Mouse (Mus musculus) cerebellum, adult 9-11 months (tissue): ENCODE measurements at regions not wholly inside any gene's neighbourhood (a gene's known extent, or its start where the extent isn't known, plus 50 kb on each side); places are given as distances from the start of the nearest gene placed in this dataset.
A peak's percentile ranks its signal among the peaks of the same experiment; 100 is the strongest.
"Not testable (repeated sequence)": the region's sequence is repeated elsewhere in the genome, so short reads cannot be mapped to it uniquely, and the experiment has no call there.

Experiments used
- DNase-seq: peaks from one replicate; pipeline ENCODE4 v3.0.0; 2022

DNA sequence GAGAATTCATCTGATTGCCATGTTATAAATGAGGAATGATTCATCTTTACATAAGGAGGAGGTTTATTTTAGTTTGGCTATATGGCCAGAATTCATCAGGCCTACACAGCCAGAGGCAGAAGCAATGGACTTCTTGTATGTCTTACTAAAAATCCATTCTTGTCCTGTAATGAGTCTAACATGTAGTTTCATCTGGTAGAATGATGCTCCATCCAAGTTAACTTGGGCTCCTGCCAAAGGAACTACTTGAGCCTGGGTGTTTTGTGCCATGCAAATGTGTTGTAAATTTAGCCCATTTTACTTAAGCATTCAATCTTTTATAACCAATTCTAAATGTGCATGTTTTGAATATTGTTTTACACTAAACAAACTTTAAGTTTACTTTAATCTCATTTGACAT is 462.9 kb upstream of the Pom121l12 start:
- no peak for DNase-seq

DNA sequence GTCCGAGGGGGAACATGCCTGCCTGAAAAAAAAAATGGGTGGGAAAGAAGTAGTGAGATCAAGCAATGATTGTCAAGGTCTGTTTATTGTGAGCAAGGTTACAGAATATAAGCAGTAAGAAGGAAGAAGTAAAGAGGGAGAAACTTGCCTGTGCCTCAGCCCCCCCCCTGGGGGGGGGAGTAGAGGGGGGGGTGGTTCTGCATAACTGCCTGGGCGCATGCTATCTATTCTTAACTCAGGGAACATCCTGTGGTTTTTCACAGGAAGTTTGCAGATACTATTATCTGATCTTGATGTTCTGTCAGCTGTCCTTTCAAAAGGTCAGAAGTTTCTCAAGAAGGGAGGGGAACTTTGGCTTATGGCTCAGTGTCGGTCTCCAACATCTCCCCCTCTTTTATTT is 456.7 kb upstream of the Pom121l12 start:
- not testable (repeated sequence) for DNase-seq

DNA sequence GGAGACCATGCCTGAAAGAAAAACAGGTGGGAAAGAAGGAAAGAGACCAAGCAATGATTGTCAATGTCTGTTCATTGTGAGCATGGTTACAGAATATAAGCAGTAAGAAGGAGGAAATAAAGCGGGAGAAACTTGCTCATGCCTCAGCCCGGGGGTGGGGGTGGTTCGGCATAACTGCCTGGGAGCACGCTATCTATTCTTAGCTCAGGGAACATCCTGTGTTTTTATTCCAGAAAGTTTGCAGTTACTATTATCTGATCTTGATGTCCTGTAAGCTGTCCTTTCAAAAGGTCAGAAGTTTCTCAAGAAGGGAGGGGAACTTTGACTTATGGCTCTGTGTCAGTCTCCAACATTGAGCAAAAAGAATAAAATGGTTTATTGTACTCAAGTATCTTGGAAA is 451.4 kb upstream of the Pom121l12 start:
- DNase-seq: no peak

DNA sequence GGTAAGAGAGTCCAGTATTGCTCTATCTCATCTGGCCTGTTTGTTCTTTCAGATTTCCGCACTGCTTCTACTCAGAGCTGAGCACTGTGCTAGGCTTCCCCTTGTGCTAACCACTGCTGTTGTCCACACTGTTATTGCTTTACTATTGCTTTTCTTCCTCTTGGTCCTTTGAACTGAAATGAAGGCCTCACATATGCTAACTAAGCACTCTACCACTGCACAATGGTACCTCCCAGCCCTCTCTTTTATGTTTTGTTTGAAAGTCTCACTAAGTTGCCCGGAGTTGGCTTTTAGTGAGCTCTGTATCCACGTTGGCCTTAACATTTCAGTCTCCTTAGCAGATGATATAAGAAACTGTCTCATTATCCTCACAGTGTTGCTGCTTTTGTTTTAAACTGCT is 439.7 kb upstream of the Pom121l12 start:
- no peak for DNase-seq

DNA sequence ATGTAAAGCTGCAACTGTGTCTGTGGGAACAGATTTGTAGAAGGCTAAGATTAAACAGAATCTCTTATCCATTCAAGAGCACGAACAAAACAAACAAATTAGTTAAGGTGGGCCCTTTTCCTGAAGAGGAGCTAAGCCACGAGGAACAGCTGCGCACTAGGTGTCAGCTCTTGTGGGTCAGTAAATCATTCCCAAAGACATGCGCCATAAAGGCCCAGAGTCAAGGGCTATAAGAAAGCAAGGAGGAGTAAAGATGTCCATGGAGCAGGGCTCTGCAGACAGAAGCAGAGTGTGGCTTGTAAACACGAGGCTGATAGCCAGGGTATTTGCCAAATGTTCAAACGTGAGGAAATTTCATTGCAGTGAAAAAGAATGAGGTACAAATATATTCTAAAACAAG is 429.6 kb upstream of the Pom121l12 start:
- DNase-seq: no peak

DNA sequence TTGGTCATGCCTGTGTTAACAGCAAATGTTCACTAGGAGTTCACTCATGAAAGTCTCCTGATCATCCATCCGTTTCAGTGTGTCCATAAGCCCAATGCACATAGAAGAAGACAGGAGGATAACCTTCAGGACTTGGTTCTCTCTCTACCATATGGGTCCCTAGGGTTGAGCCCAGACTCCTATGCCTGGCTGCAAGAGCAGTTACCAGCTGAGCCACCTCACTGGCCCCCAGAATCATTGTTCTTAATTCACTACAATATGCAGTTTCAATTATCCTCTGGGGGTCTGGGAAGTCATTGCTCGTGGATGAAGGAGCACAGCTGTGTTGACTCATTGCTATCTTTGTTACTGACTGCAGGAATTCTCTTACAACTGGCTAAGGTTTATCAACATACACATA is 424.5 kb upstream of the Pom121l12 start:
- DNase-seq: no peak

DNA sequence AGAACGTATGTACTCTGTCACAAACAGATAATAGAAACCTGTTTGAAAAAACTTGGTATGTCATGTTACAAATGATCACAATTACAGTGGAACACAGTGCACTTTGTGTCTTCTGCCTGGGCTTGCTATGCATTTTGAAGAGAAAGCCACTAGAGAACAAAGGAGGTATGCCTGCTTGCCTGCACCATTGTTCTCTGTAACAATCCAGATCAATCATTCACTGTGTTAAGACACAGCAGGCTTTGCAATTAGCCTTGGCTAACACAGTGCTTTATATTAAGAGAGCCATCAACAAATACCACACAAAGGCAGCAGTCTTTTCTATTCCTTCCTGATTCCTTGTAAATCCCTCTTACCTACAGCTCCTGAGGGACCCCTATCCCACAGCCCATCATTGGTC is 417.1 kb upstream of the Pom121l12 start:
- DNase-seq: peak; percentile 2

DNA sequence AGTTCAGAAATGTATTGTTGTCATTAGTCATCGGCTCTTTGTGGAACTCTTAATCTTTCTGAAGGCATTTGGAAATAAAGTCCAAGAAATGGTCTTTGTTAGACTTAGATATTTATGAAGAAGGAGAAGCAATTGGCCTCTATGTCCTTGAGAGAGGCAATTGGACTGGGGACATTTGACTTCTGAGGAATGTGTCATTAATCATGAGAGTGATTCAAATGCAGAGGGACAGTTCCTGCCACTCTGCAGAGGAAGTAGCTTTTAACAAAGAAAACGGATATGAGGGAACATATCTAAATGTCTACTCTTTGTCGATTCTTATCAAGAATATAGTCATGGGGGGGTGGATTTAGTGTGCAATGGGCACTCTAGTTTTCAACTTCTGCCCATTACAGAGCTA is 416.6 kb upstream of the Pom121l12 start:
- DNase-seq: no peak

DNA sequence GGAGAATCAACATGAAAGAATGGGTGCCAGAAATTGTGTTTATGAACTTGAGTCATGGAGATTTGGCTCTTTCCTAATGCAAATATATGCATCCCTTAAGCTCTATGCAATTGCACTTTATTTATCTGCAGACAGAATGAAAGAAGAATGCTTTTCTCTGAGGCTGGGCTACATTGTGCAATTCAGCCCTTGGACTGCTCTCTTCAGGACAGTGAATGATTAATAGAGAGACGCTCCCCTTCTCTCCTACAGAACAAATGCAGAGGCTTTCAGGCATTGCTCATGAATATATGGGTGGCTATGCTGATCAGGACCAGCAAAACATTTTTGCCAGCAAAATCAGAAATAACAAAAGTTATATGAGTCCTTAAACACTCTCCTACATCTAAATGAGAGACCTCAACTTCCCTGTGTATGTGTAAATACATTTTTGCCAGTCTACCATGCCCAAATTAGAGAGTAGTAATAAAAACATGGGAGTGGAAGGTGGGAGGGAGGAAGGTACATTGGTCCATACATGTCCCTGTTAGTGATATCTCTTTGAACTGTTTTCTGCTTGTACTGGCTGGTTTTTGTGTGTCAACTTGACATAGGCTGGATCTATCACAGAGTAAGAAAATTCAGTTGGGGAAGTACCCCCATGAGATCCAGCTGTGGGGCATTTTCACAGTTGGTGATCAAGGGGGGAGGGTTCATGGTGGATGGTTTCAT is 415.7 kb upstream of the Pom121l12 start:
- no peak for DNase-seq

DNA sequence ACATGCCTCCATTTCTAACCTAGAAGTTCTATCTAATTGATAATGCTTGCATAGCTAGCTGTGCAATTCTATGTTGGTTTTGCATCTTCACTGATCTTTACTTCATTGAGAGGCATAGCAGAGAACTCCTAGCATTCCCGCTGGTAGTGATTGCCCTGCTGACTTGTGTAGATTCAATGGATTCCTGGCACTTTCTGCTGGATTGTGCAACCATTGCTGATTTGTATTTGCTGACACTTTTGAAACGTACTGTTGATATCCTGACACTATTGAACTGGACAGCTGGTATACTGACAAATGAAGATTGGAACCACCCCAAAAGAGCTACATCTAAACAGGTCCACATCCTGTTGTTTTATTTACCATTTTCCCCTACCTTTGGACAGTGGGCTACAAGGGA is 404.0 kb upstream of the Pom121l12 start:
- DNase-seq: no peak
